Mouse (Mus musculus) intestine, embryonic 14.5 days (tissue): Measurements from ENCODE around the gene Chid1. TPM values are rescaled to one million over a fixed set of nuclear protein-coding genes. Genes with fewer than 3 reads are reported as not detected.

ENCODE experiments used
- ATAC-seq: fragments of 200-750 bp; cut with Nextera tagmentation; replicated peaks from 2 replicates; pipeline ENCODE4 v1.8.0; 2017; ENCODE audit warnings: low read depth, moderate number of reproducible peaks, moderate TSS enrichment, moderate library complexity; ENCODE audit not compliant: low FRiP score, low TSS enrichment
- DNase-seq: peaks from one replicate; pipeline ENCODE4 v3.0.0-alpha.2; 2018; ENCODE audit warnings: low spot score
- H3K27ac ChIP-seq: fragments of 300-500 bp; sonication (generic); 2 replicates; pipeline ENCODE4 v1.5.1; 2014; ENCODE audit warnings: low read depth, mild to moderate bottlenecking, control low read depth
- H3K27me3 ChIP-seq: fragments of 300-500 bp; sonication (generic); replicated peaks from 2 replicates; pipeline ENCODE4 v1.6.1; 2014; ENCODE audit warnings: low read length, control low read depth; ENCODE audit not compliant: control insufficient read depth, insufficient read depth
- H3K36me3 ChIP-seq: fragments of 300-500 bp; sonication (generic); 2 replicates; pipeline ENCODE4 v1.6.1; 2014; ENCODE audit warnings: low read length, control low read depth; ENCODE audit not compliant: control insufficient read depth, insufficient read depth
- H3K4me1 ChIP-seq: fragments of 300-500 bp; sonication (generic); replicated peaks from 2 replicates; pipeline ENCODE4 v1.6.1; 2014; ENCODE audit warnings: low read length, control low read depth, mixed read lengths; ENCODE audit not compliant: control insufficient read depth, insufficient read depth
- H3K4me2 ChIP-seq: fragments of 300-500 bp; sonication (generic); 2 replicates; pipeline ENCODE4 v1.6.1; 2014; ENCODE audit warnings: low read length
- H3K4me3 ChIP-seq: fragments of 300-500 bp; sonication (generic); 2 replicates; pipeline ENCODE4 v1.5.1; 2014; ENCODE audit warnings: low read depth, low read length, control low read depth, mixed read lengths
- H3K9ac ChIP-seq: fragments of 300-500 bp; sonication (generic); 2 replicates; pipeline ENCODE4 v1.6.1; 2014; ENCODE audit warnings: mild to moderate bottlenecking, low read length
- H3K9me3 ChIP-seq: fragments of 300-500 bp; sonication (generic); 2 replicates; pipeline ENCODE4 v1.6.1; 2016; ENCODE audit warnings: low read length, control low read depth; ENCODE audit not compliant: control insufficient read depth
- WGBS: fragments of 180-500 bp; shearing (Covaris S2); extraction: QIAGEN DNeasy Blood & Tissue Kit; methylation state at CpG from one replicate; pipeline ENCODE4 v1.1.7; 2014; 5-methylcytosine and 5-hydroxymethylcytosine counted together
- polyA plus RNA-seq: library from polyadenylated mRNA; unstranded; fragments of >200 nt; fragmentation: Nextera tagmentation; extraction: Ambion mirVana; gene quantifications from 2 replicates; pipeline ENCODE4 v1.2.1, GENCODE M21; 2014

Chid1 gene
- polyA plus RNA-seq, 1 experiment from 2014 or later = 42.1 TPM

DNA sequence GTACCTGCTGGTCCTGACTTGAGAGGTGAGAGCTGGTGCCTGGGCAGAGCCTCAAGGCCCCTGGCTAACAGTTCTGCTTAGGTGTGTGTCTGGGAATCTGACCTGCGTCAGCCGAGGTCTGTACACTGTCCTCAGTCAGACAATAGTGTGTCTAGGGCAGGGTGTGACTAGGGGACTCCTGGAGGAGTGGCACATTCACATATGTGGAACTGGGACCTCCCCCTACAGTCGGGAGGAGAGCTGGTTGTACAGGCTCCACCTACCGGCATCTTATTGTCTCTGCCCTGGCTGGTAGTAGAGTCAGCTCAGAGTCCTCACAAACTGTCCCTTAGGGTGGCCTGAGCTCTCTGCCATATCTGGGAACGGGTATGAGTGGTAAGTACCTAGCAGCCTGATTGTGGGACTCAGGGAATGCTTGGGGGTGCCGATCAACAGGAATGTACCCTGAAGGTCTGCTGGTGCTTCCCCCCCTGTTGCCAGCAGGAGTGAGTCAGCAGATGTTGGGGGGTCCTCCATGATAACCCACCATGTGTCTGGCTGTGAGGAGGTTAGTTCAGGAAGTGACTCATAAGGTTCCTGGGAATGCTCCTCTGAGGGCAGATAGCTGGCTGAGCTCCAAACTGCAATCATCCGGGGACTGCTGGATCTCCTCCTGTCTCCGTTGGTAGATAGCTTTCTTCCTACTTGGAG, 71.0 kb downstream of the Chid1 start:
- H3K27ac ChIP-seq = peak overlapping the region; percentile 80
- peak overlapping the region; percentile 80 for H3K9ac ChIP-seq
- H3K4me1 ChIP-seq = peaks cover 34% of the 10 kb centered on the region
- H3K9me3 ChIP-seq = no peaks in the 10 kb centered on the region
- ATAC-seq (peak; percentile 68), DNase-seq (peak; percentile 74)
- peak overlapping the region; percentile 91 for H3K4me2 ChIP-seq
- H3K4me3 ChIP-seq = peak overlapping the region; percentile 75
- 10% methylated on average over 8 of the region's 8 CpGs for WGBS
- peaks cover 32% of the 10 kb centered on the region for H3K36me3 ChIP-seq
- H3K27me3 ChIP-seq = peaks cover 21% of the 10 kb centered on the region

DNA sequence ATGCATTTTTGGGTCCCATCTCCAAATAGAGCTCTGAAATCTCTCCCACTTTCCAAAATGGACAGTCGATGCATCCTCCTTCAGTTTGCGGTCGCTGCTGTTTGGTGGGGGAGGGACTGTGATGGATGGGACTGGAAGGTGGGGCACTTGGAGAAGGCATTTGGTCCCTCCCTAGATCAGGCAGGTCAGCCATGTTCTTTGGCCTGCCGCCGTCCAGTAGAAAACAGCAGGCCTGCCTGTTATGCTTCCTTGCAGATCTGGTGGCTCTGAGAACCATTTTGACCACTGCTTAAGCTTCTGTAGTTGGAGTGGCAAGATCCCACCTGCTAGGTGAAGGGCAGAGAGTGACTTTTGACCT, 71.5 kb downstream of the Chid1 start:
- ATAC-seq = 0 out of 2 replicates have a peak, but pooled peaks have one; percentile 6
- WGBS = 4% methylated on average over 5 of the region's 5 CpGs
- Histone ChIP-seq H3K27me3 (peaks cover 26% of the 10 kb centered on the region), H3K9ac (peak overlapping the region; percentile 80), H3K4me1 (peaks cover 34% of the 10 kb centered on the region), H3K4me2 (peak overlapping the region; percentile 91), H3K9me3 (no peaks in the 10 kb centered on the region), H3K27ac (peak overlapping the region; percentile 80), H3K4me3 (peak overlapping the region; percentile 75), H3K36me3 (peaks cover 32% of the 10 kb centered on the region)
- no peak for DNase-seq

DNA sequence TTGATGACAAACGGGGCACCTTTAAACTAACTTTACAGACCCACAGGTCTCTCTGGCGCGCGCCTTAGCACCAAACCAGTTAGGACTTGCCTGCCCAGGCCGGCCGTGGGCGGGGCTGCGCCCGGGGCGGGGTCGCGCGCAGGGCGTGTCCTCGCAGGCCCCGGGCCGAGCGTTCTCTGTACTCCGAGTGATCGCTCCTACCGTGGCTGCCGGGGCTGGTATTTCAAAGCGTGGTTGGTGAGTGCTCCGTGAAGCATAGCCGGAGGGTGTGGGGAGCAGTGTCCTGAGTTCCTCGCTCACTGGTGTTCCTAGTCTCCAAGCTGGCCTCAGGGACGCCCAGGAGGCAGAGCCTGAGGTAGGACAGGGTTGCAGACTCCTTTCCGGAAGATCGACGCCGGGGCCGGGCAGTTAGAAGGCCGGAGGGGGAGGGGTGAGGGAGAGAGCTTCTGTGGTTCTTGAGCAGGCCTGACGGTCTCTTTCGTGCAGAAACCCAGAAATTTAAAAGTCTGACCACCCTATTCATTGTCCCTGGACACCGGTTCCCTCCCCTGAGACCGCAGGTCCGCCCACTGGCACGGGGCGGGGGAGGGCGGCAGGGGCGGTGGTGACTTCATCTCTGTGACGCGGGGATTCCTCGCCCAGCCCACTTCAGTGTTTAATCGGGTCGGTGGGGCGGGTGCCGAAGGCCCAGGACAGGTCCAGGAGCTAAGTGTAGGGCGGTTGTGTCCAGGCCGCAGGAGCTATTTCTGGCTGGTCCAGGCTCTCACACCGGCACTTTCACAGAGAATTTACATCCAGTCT, 72.2 kb downstream of the Chid1 start, which contains the start of gene Cd151:
Gene Cd151, plus strand, starts transcription at position 163 of the 801 bp plus-strand sequence.
- DNase-seq (peak; percentile 93), ATAC-seq (peak; percentile 75)
- Histone ChIP-seq H3K4me2 (peak within 1 kb of the TSS; percentile 91), H3K27me3 (peaks cover 34% of the 10 kb centered on the region), H3K9ac (peak within 1 kb of the TSS; percentile 80), H3K4me1 (peaks cover 34% of the 10 kb centered on the region), H3K36me3 (peaks cover 27% of the 10 kb centered on the region), H3K27ac (peak within 1 kb of the TSS; percentile 80), H3K4me3 (peak within 1 kb of the TSS; percentile 75), H3K9me3 (no peaks in the 10 kb centered on the region)
- whole genome bisulfite sequencing = under 1% methylated on average over 52 of the region's 52 CpGs

GRCm38 (mm10) chr7:141466607-141467148, 73.0 kb downstream of the Chid1 start:
- Histone ChIP-seq H3K4me2 (peak overlapping the region; percentile 91), H3K9me3 (no peaks in the 10 kb centered on the region), H3K4me1 (peaks cover 37% of the 10 kb centered on the region), H3K27me3 (peaks cover 41% of the 10 kb centered on the region), H3K9ac (peak overlapping the region; percentile 80), H3K4me3 (peak overlapping the region; percentile 75), H3K36me3 (peaks cover 20% of the 10 kb centered on the region), H3K27ac (peak overlapping the region; percentile 80; the same call in 1 of the 2 replicates)
- WGBS = 62% methylated on average over 10 of the region's 10 CpGs
- 0 out of 2 replicates have a peak, but pooled peaks have one; percentile 0 for ATAC-seq
- no peak for DNase-seq

DNA sequence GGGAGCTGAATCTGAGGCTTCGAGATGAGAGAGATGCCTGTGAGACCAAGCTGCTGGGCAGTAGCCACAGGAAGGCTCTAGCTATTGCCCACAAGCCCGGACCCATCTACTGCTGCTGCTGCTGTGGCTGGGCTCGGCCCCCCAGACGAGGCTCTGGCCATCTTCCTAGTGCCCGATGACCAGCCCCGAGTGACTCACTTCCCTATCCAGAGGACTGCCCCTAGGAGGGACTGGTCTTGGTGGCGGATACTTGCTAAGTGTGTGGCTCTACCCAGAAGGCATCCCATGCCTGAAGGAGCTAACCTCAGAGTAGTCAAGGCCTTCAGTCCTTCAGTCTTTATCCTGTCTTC, 73.6 kb downstream of the Chid1 start:
- H3K27me3 ChIP-seq = peaks cover 48% of the 10 kb centered on the region
- no peak for DNase-seq
- H3K27ac ChIP-seq = no peak overlapping the region
- no peak overlapping the region for H3K4me2 ChIP-seq
- peaks cover 37% of the 10 kb centered on the region for H3K4me1 ChIP-seq
- 82% methylated on average over 7 of the region's 7 CpGs for WGBS
- H3K4me3 ChIP-seq = no peak overlapping the region
- H3K9ac ChIP-seq = no peak overlapping the region
- H3K36me3 ChIP-seq = peaks cover 15% of the 10 kb centered on the region
- ATAC-seq = no peak
- no peaks in the 10 kb centered on the region for H3K9me3 ChIP-seq

DNA sequence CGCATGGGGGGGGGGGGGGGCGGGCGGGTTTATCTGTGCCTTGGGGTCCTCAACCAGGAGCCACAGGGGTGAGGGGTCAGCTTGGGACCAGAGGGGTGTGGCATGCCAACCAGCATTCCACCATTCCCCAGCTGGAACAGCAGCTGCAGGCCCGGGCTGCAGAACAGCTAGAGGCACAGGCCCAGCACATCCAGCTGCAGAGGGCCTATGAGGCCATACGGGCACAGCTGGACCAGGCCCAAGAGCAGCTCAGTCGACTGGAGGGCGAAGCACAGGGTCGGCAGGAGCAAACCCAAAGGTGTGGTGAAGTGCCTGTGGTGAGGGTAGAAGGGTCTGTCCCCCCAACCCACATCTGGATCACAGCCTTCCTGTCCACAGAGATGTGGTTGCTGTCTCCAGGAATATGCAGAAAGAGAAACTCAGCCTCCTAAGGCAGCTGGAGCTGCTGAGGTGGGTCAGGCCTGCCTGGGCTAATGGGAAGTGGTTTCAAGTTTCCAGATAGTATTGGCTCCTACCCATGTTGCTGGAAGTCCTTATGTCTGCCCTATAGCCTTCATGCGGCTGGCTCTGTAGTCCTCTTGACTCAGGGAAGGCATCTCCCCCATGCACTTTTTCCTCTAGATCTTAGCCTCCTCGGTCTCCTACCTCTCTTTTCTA, 74.1 kb downstream of the Chid1 start:
- peaks cover 10% of the 10 kb centered on the region for H3K36me3 ChIP-seq
- H3K9ac ChIP-seq = no peak overlapping the region
- H3K27ac ChIP-seq = no peak overlapping the region
- peaks cover 53% of the 10 kb centered on the region for H3K27me3 ChIP-seq
- H3K4me1 ChIP-seq = peaks cover 37% of the 10 kb centered on the region
- DNase-seq (no peak), ATAC-seq (no peak)
- H3K4me2 ChIP-seq = no peak overlapping the region
- WGBS = 40% methylated on average over 10 of the region's 10 CpGs
- no peaks in the 10 kb centered on the region for H3K9me3 ChIP-seq
- no peak overlapping the region for H3K4me3 ChIP-seq

- DNase-seq (no peak), ATAC-seq (no peak)
- Histone ChIP-seq H3K27me3 (peaks cover 61% of the 10 kb centered on the region), H3K4me1 (peaks cover 36% of the 10 kb centered on the region), H3K27ac (no peak overlapping the region), H3K4me3 (peak overlapping the region; percentile 2), H3K9ac (no peak overlapping the region), H3K9me3 (no peaks in the 10 kb centered on the region), H3K4me2 (peak overlapping the region; percentile 36), H3K36me3 (peaks cover 2% of the 10 kb centered on the region)
- WGBS = 11% methylated on average over 38 of the region's 38 CpGs
These were observed 75.0 kb downstream of the Chid1 start for GRCm38 (mm10) chr7:141464603-141465201.
